Mouse (Mus musculus): Measurements from ENCODE around the gene Gab3.

The Gab3 gene

GRCm38 (mm10) chrX:75084774-75085508, at the start of gene Gab3:
Gene Gab3 (minus strand): TSS chrX:75085458.
- peak; percentile 16 to 48 for DNase-seq

GRCm38 (mm10) chrX:75130467-75131160, 45.4 kb upstream of the Gab3 start, which contains the start of gene Mpp1:
Gene Mpp1 (minus strand): TSS chrX:75131016.
- DNase-seq, result peak; percentile 76 to 77

- DNase-seq, result no peak
These were observed 44.2 kb upstream of the Gab3 start for GRCm38 (mm10) chrX:75129474-75129873.

GRCm38 (mm10) chrX:75128333-75128980, 43.2 kb upstream of the Gab3 start:
- DNase-seq, result peak in 1 of 2 experiments; percentile 19

GRCm38 (mm10) chrX:75126893-75127292, 41.6 kb upstream of the Gab3 start:
- DNase-seq, result no peak

GRCm38 (mm10) chrX:75125606-75126005, 40.3 kb upstream of the Gab3 start:
- no peak for DNase-seq

GRCm38 (mm10) chrX:75115550-75115949, 30.3 kb upstream of the Gab3 start:
- no peak for DNase-seq

- no peak for DNase-seq
These were observed 17.0 kb upstream of the Gab3 start for GRCm38 (mm10) chrX:75102293-75102692.

- no peak for DNase-seq
These were observed 13.5 kb upstream of the Gab3 start for GRCm38 (mm10) chrX:75098799-75099198.

- peak in 1 of 2 experiments; percentile 7 for DNase-seq
These were observed 11.0 kb upstream of the Gab3 start for GRCm38 (mm10) chrX:75096163-75096770.

GRCm38 (mm10) chrX:75095369-75096162, 10.3 kb upstream of the Gab3 start, which contains the start of gene Dkc1:
Gene Dkc1 (plus strand): TSS chrX:75095854.
- DNase-seq, result peak; percentile 94 to 97

- DNase-seq, result no peak
These were observed 396 bp upstream of the Gab3 start for GRCm38 (mm10) chrX:75085654-75086053.

GRCm38 (mm10) chrX:75083982-75084773, 1.1 kb downstream of the Gab3 start:
- peak in 1 of 2 experiments; percentile 13 for DNase-seq

GRCm38 (mm10) chrX:75082351-75082750, 2.9 kb downstream of the Gab3 start:
- peak in 1 of 2 experiments; percentile 9 for DNase-seq

- no peak for DNase-seq
These were observed 29.0 kb downstream of the Gab3 start for GRCm38 (mm10) chrX:75056120-75056775.

GRCm38 (mm10) chrX:75046921-75047635, 38.2 kb downstream of the Gab3 start:
- DNase-seq, result peak; percentile 4 to 6

- no peak for DNase-seq
These were observed 39.3 kb downstream of the Gab3 start for GRCm38 (mm10) chrX:75045931-75046330.

GRCm38 (mm10) chrX:75044595-75044994, 40.7 kb downstream of the Gab3 start:
- DNase-seq, result no peak

- no peak for DNase-seq
These were observed 48.6 kb downstream of the Gab3 start for GRCm38 (mm10) chrX:75036626-75037025.

GRCm38 (mm10) chrX:75035162-75035561, 50.1 kb downstream of the Gab3 start:
- no peak for DNase-seq

Measured in cerebellum, postnatal 14 days (tissue).